Mouse (Mus musculus): ENCODE measurements around the gene Lcp2. TPM values are rescaled to one million over a fixed set of nuclear protein-coding genes. Genes with fewer than 3 reads are reported as not detected.

The Lcp2 gene
- total and polyA plus RNA-seq, 3 experiments, result 55.7 to 70.0 (median 66.4) TPM

- no peak for TF ChIP-seq UBTF (IDR thresholded peaks at IDR 0.05; ENCODE audit: borderline replicate concordance, insufficient read depth, low read depth, low read length)
These were observed 6.5 kb downstream of the Lcp2 start (continued) for GRCm38 (mm10) chr11:34053031-34053818.

- no peaks in the 10 kb centered on the region for H3K27me3 ChIP-seq (ENCODE audit: control insufficient read depth in 1 of 2, insufficient read depth in 2 of 2, low read length in 2 of 2)
- DNase-seq (ENCODE audit: low read depth, low spot score), result no peak
- H3K27ac ChIP-seq (ENCODE audit: control insufficient read depth, low read depth, low read length), result no peak overlapping the region
- no peaks in the 10 kb centered on the region for H3K9me3 ChIP-seq (replicated peaks; ENCODE audit: insufficient read depth, low read length)
- no peak overlapping the region for H3K9ac ChIP-seq (ENCODE audit: control insufficient read depth, low read depth, low read length, poor library complexity, severe bottlenecking)
- TF ChIP-seq CHD2 (IDR thresholded peaks at IDR 0.05; ENCODE audit: low read length) (no peak), POLR2AphosphoS2 (IDR thresholded peaks at IDR 0.05; ENCODE audit: low read length) (0 out of 2 replicates have a peak, but pooled peaks have one; percentile 35), SIN3A (IDR thresholded peaks at IDR 0.05; ENCODE audit: low read length) (no peak), HCFC1 (IDR thresholded peaks at IDR 0.05; ENCODE audit: low read depth, low read length) (no peak), ZKSCAN1 (IDR thresholded peaks at IDR 0.05; ENCODE audit: low read depth, low read length) (no peak)
- H3K36me3 ChIP-seq (ENCODE audit: control insufficient read depth in 1 of 2, insufficient read depth in 2 of 2, low read length in 2 of 2), result peaks cover 44 to 73% of the 10 kb centered on the region in 2 experiments
- peaks cover 23% of the 10 kb centered on the region for H3K79me2 ChIP-seq (ENCODE audit: control insufficient read depth, insufficient read depth, low read length, poor library complexity)
- H3K4me3 ChIP-seq (ENCODE audit: control insufficient read depth in 1 of 2, insufficient read depth in 1 of 2, low read depth in 2 of 2, low read length in 2 of 2), result no peak overlapping the region
- H3K4me1 ChIP-seq (ENCODE audit: control insufficient read depth in 1 of 2, insufficient read depth in 2 of 2, low read length in 2 of 2), result peaks cover 28 to 53% of the 10 kb centered on the region in 2 experiments
These were observed 7.5 kb downstream of the Lcp2 start for GRCm38 (mm10) chr11:34054031-34054727.

GRCm38 (mm10) chr11:34056715-34057114 is 10.0 kb downstream of the Lcp2 start:
- DNase-seq (ENCODE audit: low read depth, low spot score), result no peak
- Histone ChIP-seq H3K79me2 (ENCODE audit: control insufficient read depth, insufficient read depth, low read length, poor library complexity) (peaks cover 3% of the 10 kb centered on the region; the same call in 1 of the 2 replicates), H3K9me3 (replicated peaks; ENCODE audit: insufficient read depth, low read length) (no peaks in the 10 kb centered on the region), H3K9ac (ENCODE audit: control insufficient read depth, low read depth, low read length, poor library complexity, severe bottlenecking) (no peak overlapping the region), H3K4me3 (ENCODE audit: control insufficient read depth in 1 of 2, insufficient read depth in 1 of 2, low read depth in 2 of 2, low read length in 2 of 2) (no peak overlapping the region), H3K27ac (ENCODE audit: control insufficient read depth, low read depth, low read length) (peak overlapping the region; percentile 37), H3K36me3 (ENCODE audit: control insufficient read depth in 1 of 2, insufficient read depth in 2 of 2, low read length in 2 of 2) (peaks cover 38 to 73% of the 10 kb centered on the region in 2 experiments), H3K4me1 (ENCODE audit: control insufficient read depth in 1 of 2, insufficient read depth in 2 of 2, low read length in 2 of 2) (peaks cover 41 to 56% of the 10 kb centered on the region in 2 experiments), H3K27me3 (ENCODE audit: control insufficient read depth in 1 of 2, insufficient read depth in 2 of 2, low read length in 2 of 2) (no peaks in the 10 kb centered on the region)
- TF ChIP-seq CHD2 (IDR thresholded peaks at IDR 0.05; ENCODE audit: low read length) (no peak), ELF1 (IDR thresholded peaks at IDR 0.05; ENCODE audit: low read depth, low read length) (no peak)

- H3K27ac ChIP-seq (ENCODE audit: control insufficient read depth, low read depth, low read length), result peak overlapping the region; percentile 99
- peak; percentile 60; the same call in 1 of the 2 replicates for TF ChIP-seq POLR2AphosphoS2 (IDR thresholded peaks at IDR 0.05; ENCODE audit: low read length)
- no peak for TF ChIP-seq NRF1 (IDR thresholded peaks at IDR 0.05; ENCODE audit: insufficient read depth, low read depth, low read length, poor library complexity, severe bottlenecking)
- peak; percentile 74 for TF ChIP-seq MYB (IDR thresholded peaks at IDR 0.05; ENCODE audit: low read depth, low read length)
- peak; percentile 0; the same call in 1 of the 2 replicates for TF ChIP-seq ZC3H11A (IDR thresholded peaks at IDR 0.05; ENCODE audit: low read depth, low read length)
- TF ChIP-seq KAT2A (conservative IDR thresholded peaks at IDR 0.05; ENCODE audit: low read depth, low read length), result peak; percentile 48; the same call in 1 of the 2 replicates
- peak; percentile 79; the same call in 1 of the 2 replicates for TF ChIP-seq JUND (IDR thresholded peaks at IDR 0.05; ENCODE audit: low read depth, low read length)
- TF ChIP-seq HCFC1 (IDR thresholded peaks at IDR 0.05; ENCODE audit: low read depth, low read length), result peak; percentile 72
- TF ChIP-seq ZKSCAN1 (IDR thresholded peaks at IDR 0.05; ENCODE audit: low read depth, low read length), result peak; percentile 96
- TF ChIP-seq MAFK (IDR thresholded peaks at IDR 0.05; ENCODE audit: borderline replicate concordance, low read depth, low read length), result peak; percentile 78
- TF ChIP-seq ZMIZ1 (IDR thresholded peaks at IDR 0.05; ENCODE audit: low read depth, low read length), result no peak
- peak; percentile 98 for TF ChIP-seq TAL1 (IDR thresholded peaks at IDR 0.05; ENCODE audit: low read length)
- 0 out of 2 replicates have a peak, but pooled peaks have one; percentile 12 for TF ChIP-seq MXI1 (IDR thresholded peaks at IDR 0.05; ENCODE audit: low read depth, low read length)
- TF ChIP-seq MAX (IDR thresholded peaks at IDR 0.05; ENCODE audit: low read length), result no peak
- TF ChIP-seq CHD2 (IDR thresholded peaks at IDR 0.05; ENCODE audit: low read length), result peak; percentile 48; the same call in 1 of the 2 replicates
- TF ChIP-seq MEF2A (IDR thresholded peaks at IDR 0.05; ENCODE audit: extremely low read depth, insufficient replicate concordance, low read depth, low read length, poor library complexity, severe bottlenecking), result no peak
- peak; percentile 80; the same call in 1 of the 2 replicates for TF ChIP-seq GABPA (IDR thresholded peaks at IDR 0.05; ENCODE audit: low read depth, low read length)
These were observed 11.6 kb downstream of the Lcp2 start for GRCm38 (mm10) chr11:34058332-34058731.

More at GRCm38 (mm10) chr11:34058332-34058731, 11.6 kb downstream of the Lcp2 start:
- Histone ChIP-seq H3K4me1 (ENCODE audit: control insufficient read depth in 1 of 2, insufficient read depth in 2 of 2, low read length in 2 of 2) (peaks cover 41 to 60% of the 10 kb centered on the region in 2 experiments), H3K27me3 (ENCODE audit: control insufficient read depth in 1 of 2, insufficient read depth in 2 of 2, low read length in 2 of 2) (no peaks in the 10 kb centered on the region), H3K9ac (ENCODE audit: control insufficient read depth, low read depth, low read length, poor library complexity, severe bottlenecking) (no peak overlapping the region), H3K36me3 (ENCODE audit: control insufficient read depth in 1 of 2, insufficient read depth in 2 of 2, low read length in 2 of 2) (peaks cover 26 to 73% of the 10 kb centered on the region in 2 experiments), H3K4me3 (ENCODE audit: control insufficient read depth in 1 of 2, insufficient read depth in 1 of 2, low read depth in 2 of 2, low read length in 2 of 2) (no peak overlapping the region), H3K79me2 (ENCODE audit: control insufficient read depth, insufficient read depth, low read length, poor library complexity) (no peaks in the 10 kb centered on the region; the same call in 1 of the 2 replicates), H3K9me3 (replicated peaks; ENCODE audit: insufficient read depth, low read length) (no peaks in the 10 kb centered on the region)
- peak; percentile 95 for DNase-seq (ENCODE audit: low read depth, low spot score)
